In the genomic region with DNA sequence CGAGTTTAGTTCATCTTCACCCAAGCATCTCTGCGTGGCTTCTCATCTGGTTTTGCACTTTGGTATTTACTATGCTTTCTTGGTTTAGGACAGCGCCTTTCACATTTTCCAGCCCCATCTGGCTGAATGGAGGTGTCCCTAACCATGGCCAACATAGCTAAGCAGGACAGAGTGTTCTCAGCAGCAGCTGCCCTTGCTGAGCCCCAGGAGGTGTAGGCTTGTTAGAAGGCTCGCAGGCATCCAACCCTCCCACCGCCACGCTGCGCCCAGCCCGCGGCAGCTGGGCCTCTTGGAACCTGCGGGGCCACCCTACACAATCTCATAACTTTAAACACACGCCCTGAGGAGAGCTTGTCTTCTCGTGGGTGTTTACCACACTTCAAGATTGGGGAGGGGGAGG, we compare ENCODE assay signal across 26 mouse cellular contexts. TPM values are rescaled to one million over a fixed set of nuclear protein-coding genes. Genes with fewer than 3 reads are reported as not detected.
DNase-seq lines count a peak whose midpoint lies in the region; ATAC-seq lines count a peak whose summit lies in the region.
"Had no signal": no experiment of that assay in that cellular context is flagged by ENCODE, and none has a peak within 500 bp of the region (broad histone marks: within the 10 kb centered on the region; RNA-seq: fewer than 3 reads in every experiment).

No protein-coding gene starts in this region.

- peaks cover 6% of the 10 kb centered on the region for H3K4me1 ChIP-seq in midbrain, embryonic 11.5 days (ENCODE audit: control insufficient read depth, insufficient read depth, low read length)
- H3K4me1 ChIP-seq in midbrain, embryonic 13.5 days (replicated peaks) = peaks cover 10% of the 10 kb centered on the region

- H3K9ac ChIP-seq in midbrain, embryonic 11.5 days (ENCODE audit: low read length) = no peak overlapping the region
- H3K9ac ChIP-seq in midbrain, embryonic 13.5 days (replicated peaks) = no peak overlapping the region
- H3K9ac ChIP-seq: embryonic facial prominence, embryonic 13.5 days; embryonic facial prominence, embryonic 15.5 days; forebrain, embryonic 12.5 days had no signal

- no peak overlapping the region for H3K4me3 ChIP-seq in midbrain, embryonic 11.5 days (ENCODE audit: low read depth, low read length)
- no peak overlapping the region for H3K4me3 ChIP-seq in midbrain, embryonic 13.5 days (replicated peaks)
- H3K4me3 ChIP-seq: embryonic facial prominence, embryonic 13.5 days; embryonic facial prominence, embryonic 15.5 days; erythroblast, embryonic 14.5 days; forebrain, embryonic 10.5 days; forebrain, embryonic 12.5 days had no signal

- H3K27me3 ChIP-seq in midbrain, embryonic 11.5 days (ENCODE audit: control insufficient read depth, insufficient read depth, low read length) = peaks cover 25% of the 10 kb centered on the region
- H3K27me3 ChIP-seq in midbrain, embryonic 13.5 days = peaks cover 44% of the 10 kb centered on the region

- DNase-seq in gastrocnemius, postnatal 25 days = peak; percentile 53
- DNase-seq in gastrocnemius, adult 8-10 months (ENCODE audit: low spot score in 2 of 2) = no peak
- DNase-seq in midbrain, embryonic 11.5 days (ENCODE audit: low spot score, missing footprints) = peak; percentile 23
- DNase-seq in testis, postnatal 14 days (ENCODE audit: low spot score) = peak; percentile 71
- DNase-seq in spleen, postnatal 10 days (ENCODE audit: low spot score in 2 of 2) = no peak
- DNase-seq: adrenal gland, adult 2 months; adrenal gland, postnatal 10 days; adrenal gland, postnatal 25 days; cerebellum, adult 11 months; cerebellum, adult 18-20 months; cerebellum, adult 8-10 months; cerebellum, adult 9-11 months; cerebellum, postnatal 14 days; cerebellum, postnatal 36 days; embryo, embryonic 11 days had no signal

- WGBS in midbrain, embryonic 11.5 days = 77% methylated on average over 12 of the region's 12 CpGs
- 85% methylated on average over 12 of the region's 12 CpGs for WGBS in midbrain, embryonic 13.5 days

- H3K36me3 ChIP-seq in midbrain, embryonic 11.5 days (ENCODE audit: control insufficient read depth, insufficient read depth, low read length) = no peaks in the 10 kb centered on the region
- H3K36me3 ChIP-seq in midbrain, embryonic 13.5 days = no peaks in the 10 kb centered on the region
- H3K36me3 ChIP-seq: embryonic facial prominence, embryonic 13.5 days; embryonic facial prominence, embryonic 15.5 days; forebrain, embryonic 10.5 days; forebrain, embryonic 12.5 days had no signal

- no peaks in the 10 kb centered on the region for H3K9me3 ChIP-seq in midbrain, embryonic 11.5 days (ENCODE audit: control insufficient read depth, low read length)
- H3K9me3 ChIP-seq in midbrain, embryonic 13.5 days = no peaks in the 10 kb centered on the region
- H3K9me3 ChIP-seq: embryonic facial prominence, embryonic 13.5 days; embryonic facial prominence, embryonic 15.5 days; forebrain, embryonic 10.5 days had no signal

- no peak for ATAC-seq in midbrain, embryonic 11.5 days (ENCODE audit: low FRiP score)
- no peak for ATAC-seq in midbrain, embryonic 13.5 days
- ATAC-seq: forebrain, embryonic 14.5 days had no signal

- no peak overlapping the region for H3K4me2 ChIP-seq in midbrain, embryonic 11.5 days
- H3K4me2 ChIP-seq in midbrain, embryonic 13.5 days (replicated peaks) = no peak overlapping the region
- H3K4me2 ChIP-seq: embryonic facial prominence, embryonic 13.5 days; embryonic facial prominence, embryonic 15.5 days; forebrain, embryonic 12.5 days had no signal

- H3K27ac ChIP-seq in midbrain, embryonic 11.5 days (ENCODE audit: low read depth, low read length) = no peak overlapping the region
- H3K27ac ChIP-seq in midbrain, embryonic 13.5 days = no peak overlapping the region
- H3K27ac ChIP-seq: embryonic facial prominence, embryonic 13.5 days; embryonic facial prominence, embryonic 15.5 days; forebrain, embryonic 10.5 days; forebrain, embryonic 12.5 days had no signal

RNA-seq across cellular contexts. Expression of a gene that starts 6.3 kb away (rescaled TPM):
- total RNA-seq in gastrocnemius, postnatal 25 days (2021) = 10 to 100 TPM; 38.3 to 50.5 TPM
- 10 to 100 TPM; 18.1 to 27.4 (median 23.3) TPM for total RNA-seq in gastrocnemius, adult 8-10 months (2022)
- 0.03 and 0.05 TPM in 2 replicates for polyA plus RNA-seq in midbrain, embryonic 11.5 days (2014; fragmentation: Nextera tagmentation; extraction: Ambion mirVana)
- 0.08 and 0.10 TPM in 2 replicates for polyA plus RNA-seq in midbrain, embryonic 13.5 days (2015; fragmentation: Nextera tagmentation; extraction: Ambion mirVana)
- total RNA-seq: common myeloid progenitor, adult 5-6 weeks had no signal
- polyA plus RNA-seq: embryonic facial prominence, embryonic 11.5 days; erythroblast, embryonic 14.5 days; forebrain, embryonic 10.5 days had no signal

RNA-seq across cellular contexts. Expression of a gene that starts 29.7 kb away (rescaled TPM):
- 1 to 10 TPM; 7.1 to 7.2 TPM for total RNA-seq in gastrocnemius, postnatal 25 days (2021)
- 1 to 10 TPM; 5.4 to 7.6 (median 6.3) TPM for total RNA-seq in gastrocnemius, adult 8-10 months (2022)
- polyA plus RNA-seq in midbrain, embryonic 11.5 days (2014; fragmentation: Nextera tagmentation; extraction: Ambion mirVana) = 68.2 and 77.6 TPM in 2 replicates
- polyA plus RNA-seq in midbrain, embryonic 13.5 days (2015; fragmentation: Nextera tagmentation; extraction: Ambion mirVana) = 118 and 122 TPM in 2 replicates

RNA-seq across cellular contexts. Expression of a gene that starts 32.1 kb away (rescaled TPM):
- 1 to 10 TPM; 5.9 to 7.0 TPM for total RNA-seq in gastrocnemius, postnatal 25 days (2021)
- total RNA-seq in gastrocnemius, adult 8-10 months (2022) = 1 to 10 TPM; 5.3 to 9.4 (median 8.9) TPM
- 14.4 and 15.1 TPM in 2 replicates for polyA plus RNA-seq in midbrain, embryonic 11.5 days (2014; fragmentation: Nextera tagmentation; extraction: Ambion mirVana)
- polyA plus RNA-seq in midbrain, embryonic 13.5 days (2015; fragmentation: Nextera tagmentation; extraction: Ambion mirVana) = 17.0 and 18.9 TPM in 2 replicates

RNA-seq across cellular contexts. Expression of a gene that starts 47.3 kb away (rescaled TPM):
- total RNA-seq in gastrocnemius, postnatal 25 days (2021) = 1 to 10 TPM in 1 of 2 experiments, under 1 TPM in 1; 0.35 to 1.5 TPM
- under 1 TPM in 3 of 4 experiments, not detected in 1; 0.12 to 0.35 (median 0.25) TPM for total RNA-seq in gastrocnemius, adult 8-10 months (2022)
- 1.8 and 2.4 TPM in 2 replicates for polyA plus RNA-seq in midbrain, embryonic 11.5 days (2014; fragmentation: Nextera tagmentation; extraction: Ambion mirVana)
- polyA plus RNA-seq in midbrain, embryonic 13.5 days (2015; fragmentation: Nextera tagmentation; extraction: Ambion mirVana) = 7.4 and 7.5 TPM in 2 replicates
- total RNA-seq: common myeloid progenitor, adult 5-6 weeks; MEL had no signal
- polyA plus RNA-seq: C2C12; erythroblast, embryonic 14.5 days had no signal

RNA-seq across cellular contexts. Expression of a gene that starts 48.4 kb away (rescaled TPM):
- total RNA-seq in gastrocnemius, postnatal 25 days (2021) = 10 to 100 TPM; 37.2 to 43.0 TPM
- total RNA-seq in gastrocnemius, adult 8-10 months (2022) = 10 to 100 TPM; 38.0 to 40.7 (median 39.9) TPM
- polyA plus RNA-seq in midbrain, embryonic 11.5 days (2014; fragmentation: Nextera tagmentation; extraction: Ambion mirVana) = 25.8 and 26.4 TPM in 2 replicates
- 22.3 and 23.3 TPM in 2 replicates for polyA plus RNA-seq in midbrain, embryonic 13.5 days (2015; fragmentation: Nextera tagmentation; extraction: Ambion mirVana)

Comparison
In these comparisons a context has a peak if more than half of its experiments do, and no peak if none do; other contexts are left out.
1. DNase-seq: peak in gastrocnemius, postnatal 25 days (single experiment), midbrain, embryonic 11.5 days (single experiment) and testis, postnatal 14 days (single experiment); none in gastrocnemius, adult 8-10 months (0 of 2) and spleen, postnatal 10 days (0 of 2).